Mouse (Mus musculus) kidney, postnatal 0 days (tissue): ENCODE measurements at regions not wholly inside any gene's neighbourhood (a gene's known extent, or its start where the extent isn't known, plus 50 kb on each side); places are given as distances from the start of the nearest gene placed in this dataset.
A peak's percentile ranks its signal among the peaks of the same experiment; 100 is the strongest.
"Not testable (repeated sequence)": the region's sequence is repeated elsewhere in the genome, so short reads cannot be mapped to it uniquely, and the experiment has no call there.

Experiments used
- ATAC-seq: fragments of 200-750 bp; cut with Nextera tagmentation; replicated peaks from 2 replicates; pipeline ENCODE4 v1.8.0; 2017; ENCODE audit warnings: low read depth, moderate number of reproducible peaks, moderate TSS enrichment, moderate library complexity; ENCODE audit not compliant: low FRiP score
- DNase-seq: peaks from one replicate; pipeline ENCODE4 v3.0.0-alpha.2; 2016; ENCODE audit warnings: low spot score
- H3K27ac ChIP-seq: fragments of 300-500 bp; sonication (generic); 2 replicates; pipeline ENCODE4 v1.5.1; 2014; ENCODE audit warnings: mild to moderate bottlenecking
- H3K27me3 ChIP-seq: fragments of 300-500 bp; sonication (generic); 2 replicates; pipeline ENCODE4 v1.6.1; 2014; ENCODE audit warnings: low read length, mixed read lengths; ENCODE audit not compliant: insufficient read depth
- H3K36me3 ChIP-seq: fragments of 300-500 bp; sonication (generic); 2 replicates; pipeline ENCODE4 v1.6.1; 2014; ENCODE audit warnings: low read length, mixed read lengths; ENCODE audit not compliant: insufficient read depth
- H3K4me1 ChIP-seq: fragments of 300-500 bp; sonication (generic); replicated peaks from 2 replicates; pipeline ENCODE4 v1.6.1; 2014; ENCODE audit warnings: antibody characterized with exemption, low read length, mixed read lengths; ENCODE audit not compliant: insufficient read depth
- H3K4me2 ChIP-seq: fragments of 300-500 bp; sonication (generic); 2 replicates; pipeline ENCODE4 v1.6.1; 2014; ENCODE audit warnings: mild to moderate bottlenecking, low read length, moderate library complexity, mixed read lengths
- H3K4me3 ChIP-seq: fragments of 300-500 bp; sonication (generic); replicated peaks from 2 replicates; pipeline ENCODE4 v1.5.1; 2014; ENCODE audit warnings: low read depth, low read length
- H3K9ac ChIP-seq: fragments of 300-500 bp; sonication (generic); 2 replicates; pipeline ENCODE4 v1.6.1; 2014; ENCODE audit warnings: low read depth, low read length
- H3K9me3 ChIP-seq: fragments of 300-500 bp; sonication (generic); replicated peaks from 2 replicates; pipeline ENCODE4 v1.6.1; 2016; ENCODE audit warnings: low read length, inconsistent platforms, mixed read lengths
- CTCF ChIP-seq: IDR thresholded peaks from 2 replicates; pipeline ENCODE4 v1.5.1; 2016; ENCODE audit warnings: antibody characterized with exemption, low read depth, mild to moderate bottlenecking, moderate library complexity
- whole genome bisulfite sequencing: fragments of 180-500 bp; shearing (Covaris S2); extraction: QIAGEN DNeasy Blood & Tissue Kit; methylation state at CpG from one replicate; pipeline ENCODE4 v1.1.7; 2014; 5-methylcytosine and 5-hydroxymethylcytosine counted together

- TF ChIP-seq CTCF: no peak
- no peak overlapping the region for H3K4me3 ChIP-seq
- no peaks in the 10 kb centered on the region for H3K27me3 ChIP-seq
- H3K4me1 ChIP-seq: no peaks in the 10 kb centered on the region
- H3K36me3 ChIP-seq: no peaks in the 10 kb centered on the region
- no peak for ATAC-seq
- no peak overlapping the region for H3K9ac ChIP-seq
- no peaks in the 10 kb centered on the region for H3K9me3 ChIP-seq
- no peak overlapping the region for H3K27ac ChIP-seq
- DNase-seq: no peak
- H3K4me2 ChIP-seq: no peak overlapping the region
Measured at GRCm38 (mm10) chr6:68977959-68978358, 1442.4 kb upstream of the Tacstd2 start.

- ATAC-seq (no peak), DNase-seq (no peak)
- H3K27me3 ChIP-seq: no peaks in the 10 kb centered on the region
- no peaks in the 10 kb centered on the region for H3K36me3 ChIP-seq
- no peak overlapping the region for H3K9ac ChIP-seq
- H3K4me1 ChIP-seq: no peaks in the 10 kb centered on the region
- peak; percentile 24; the same call in 1 of the 2 replicates for TF ChIP-seq CTCF
- no peak overlapping the region for H3K4me3 ChIP-seq
- no peak overlapping the region for H3K4me2 ChIP-seq
- H3K9me3 ChIP-seq: no peaks in the 10 kb centered on the region
- no peak overlapping the region for H3K27ac ChIP-seq
Measured at GRCm38 (mm10) chr6:68964012-68964411, 1428.4 kb upstream of the Tacstd2 start.

- not testable (repeated sequence) for H3K4me1 ChIP-seq, H3K27me3 ChIP-seq, H3K36me3 ChIP-seq, H3K27ac ChIP-seq, H3K9me3 ChIP-seq, H3K9ac ChIP-seq, H3K4me3 ChIP-seq, H3K4me2 ChIP-seq
- TF ChIP-seq CTCF: peak; percentile 51
- peak; percentile 3 for DNase-seq
- ATAC-seq: peak; percentile 71; the same call in 1 of the 2 replicates
Measured at GRCm38 (mm10) chr6:68938104-68938503, 1402.5 kb upstream of the Tacstd2 start.

GRCm38 (mm10) chr6:68931860-68932259, 1396.3 kb upstream of the Tacstd2 start:
- TF ChIP-seq CTCF: peak; percentile 45; the same call in 1 of the 2 replicates
- H3K4me1 ChIP-seq, H3K27ac ChIP-seq, H3K9ac ChIP-seq, ATAC-seq, H3K36me3 ChIP-seq, DNase-seq, H3K9me3 ChIP-seq, H3K4me2 ChIP-seq, H3K4me3 ChIP-seq, H3K27me3 ChIP-seq: not testable (repeated sequence)

- Histone ChIP-seq H3K4me2 (no peak overlapping the region), H3K27me3 (no peaks in the 10 kb centered on the region), H3K9ac (no peak overlapping the region), H3K36me3 (no peaks in the 10 kb centered on the region), H3K9me3 (no peaks in the 10 kb centered on the region), H3K4me1 (no peaks in the 10 kb centered on the region), H3K4me3 (no peak overlapping the region), H3K27ac (no peak overlapping the region)
- ATAC-seq (no peak), DNase-seq (no peak)
- TF ChIP-seq CTCF: 0 out of 2 replicates have a peak, but pooled peaks have one; percentile 16
Measured at GRCm38 (mm10) chr6:68915536-68915935, 1379.9 kb upstream of the Tacstd2 start.

GRCm38 (mm10) chr6:68884130-68884529, 1348.5 kb upstream of the Tacstd2 start:
- Histone ChIP-seq H3K9me3 (no peaks in the 10 kb centered on the region), H3K4me3 (no peak overlapping the region), H3K27ac (no peak overlapping the region)

GRCm38 (mm10) chr6:68852761-68853160, 1317.2 kb upstream of the Tacstd2 start:
- ATAC-seq, H3K9ac ChIP-seq, H3K4me3 ChIP-seq, H3K27me3 ChIP-seq, H3K4me1 ChIP-seq, H3K9me3 ChIP-seq, H3K27ac ChIP-seq, DNase-seq, H3K36me3 ChIP-seq, H3K4me2 ChIP-seq: not testable (repeated sequence)

More at GRCm38 (mm10) chr6:68884130-68884529, 1348.5 kb upstream of the Tacstd2 start:
- 91% methylated on average over 1 of the region's 1 CpGs for WGBS
- no peak overlapping the region for H3K9ac ChIP-seq
- no peaks in the 10 kb centered on the region for H3K36me3 ChIP-seq
- no peak for TF ChIP-seq CTCF
- H3K27me3 ChIP-seq: no peaks in the 10 kb centered on the region
- no peak overlapping the region for H3K4me2 ChIP-seq
- H3K4me1 ChIP-seq: no peaks in the 10 kb centered on the region
- no peak for ATAC-seq
- no peak for DNase-seq
